Mouse (Mus musculus): ENCODE measurements around the gene Myo1a.

GRCm38 (mm10) chr10:127698966-127699365, 6.0 kb upstream of the Myo1a start:
- no peak for TF ChIP-seq CTCF (IDR thresholded peaks at IDR 0.05; ENCODE audit: low read depth)
- no peak for TF ChIP-seq EP300 (IDR thresholded peaks at IDR 0.05; ENCODE audit: low read depth)
